Mouse (Mus musculus): Measurements from ENCODE around the gene Ube2d2b.
A peak's percentile ranks its signal among the peaks of the same experiment; 100 is the strongest.

Ube2d2b gene

GRCm38 (mm10) chr5:107854556-107854955 is 24.7 kb downstream of the Ube2d2b start:
- DNase-seq (ENCODE audit: low spot score in 2 of 2) = no peak

GRCm38 (mm10) chr5:107855546-107855945 is 25.6 kb downstream of the Ube2d2b start:
- DNase-seq (ENCODE audit: low spot score in 2 of 2) = no peak

GRCm38 (mm10) chr5:107858963-107859362 is 29.1 kb downstream of the Ube2d2b start:
- DNase-seq (ENCODE audit: low spot score in 2 of 2) = peak in 1 of 2 experiments; percentile 20

GRCm38 (mm10) chr5:107863971-107864370 is 34.1 kb downstream of the Ube2d2b start:
- no peak for DNase-seq (ENCODE audit: low spot score in 2 of 2)

GRCm38 (mm10) chr5:107866127-107867126 is 36.5 kb downstream of the Ube2d2b start:
- DNase-seq (ENCODE audit: low spot score in 2 of 2) = no peak

- DNase-seq (ENCODE audit: low spot score in 2 of 2) = peak; percentile 15 to 39
Observed at GRCm38 (mm10) chr5:107867970-107868904, 38.3 kb downstream of the Ube2d2b start.

GRCm38 (mm10) chr5:107868905-107869424 is 39.1 kb downstream of the Ube2d2b start:
- DNase-seq (ENCODE audit: low spot score in 2 of 2) = peak; percentile 23 to 45

- no peak for DNase-seq (ENCODE audit: low spot score in 2 of 2)
Observed at GRCm38 (mm10) chr5:107869701-107870100, 39.8 kb downstream of the Ube2d2b start.

- no peak for DNase-seq (ENCODE audit: low spot score in 2 of 2)
Observed at GRCm38 (mm10) chr5:107873330-107873729, 43.4 kb downstream of the Ube2d2b start.

GRCm38 (mm10) chr5:107873886-107874302 is 44.0 kb downstream of the Ube2d2b start:
- no peak for DNase-seq (ENCODE audit: low spot score in 2 of 2)

GRCm38 (mm10) chr5:107874561-107875260 is 44.8 kb downstream of the Ube2d2b start, which contains the start of gene Evi5:
Gene Evi5, minus strand, starts transcription at chr5:107875107.
- DNase-seq (ENCODE audit: low spot score in 2 of 2) = no peak

- DNase-seq (ENCODE audit: low spot score in 2 of 2) = no peak
Observed at GRCm38 (mm10) chr5:107875261-107875611, 45.3 kb downstream of the Ube2d2b start.

GRCm38 (mm10) chr5:107877053-107877452 is 47.2 kb downstream of the Ube2d2b start:
- no peak for DNase-seq (ENCODE audit: low spot score in 2 of 2)

- DNase-seq (ENCODE audit: low spot score in 2 of 2) = no peak
Observed at GRCm38 (mm10) chr5:107880710-107881109, 50.8 kb downstream of the Ube2d2b start.
